8 mouse cellular contexts compared by ENCODE assay signal in genomic region chr11:102317901-102318575, GRCm38 (mm10). TPM values are rescaled to one million over a fixed set of nuclear protein-coding genes. Genes with fewer than 3 reads are reported as not detected.
DNase-seq lines count a peak whose midpoint lies in the region; ATAC-seq lines count a peak whose summit lies in the region.

No protein-coding gene starts in this region.

- ATAC-seq in cerebellum, adult (ENCODE audit: insufficient number of reproducible peaks, low FRiP score, low TSS enrichment), result no peak
- ATAC-seq in forebrain, embryonic 15.5 days (replicated peaks), result peak; percentile 41
- ATAC-seq in hindbrain, embryonic 12.5 days (ENCODE audit: low FRiP score), result peak; percentile 50
- peak; percentile 17; the same call in 1 of the 2 replicates for ATAC-seq in limb, embryonic 12.5 days (ENCODE audit: insufficient number of reproducible peaks, insufficient read depth, low FRiP score, low TSS enrichment, low read depth)
- peak; percentile 51 for ATAC-seq in midbrain, embryonic 13.5 days

- peak overlapping the region; percentile 100 for H3K27ac ChIP-seq in forebrain, embryonic 15.5 days (replicated peaks)
- H3K27ac ChIP-seq in hindbrain, embryonic 12.5 days, result peak overlapping the region; percentile 100
- peak overlapping the region; percentile 100 for H3K27ac ChIP-seq in limb, embryonic 12.5 days
- peak overlapping the region; percentile 100 for H3K27ac ChIP-seq in midbrain, embryonic 13.5 days

- no peaks in the 10 kb centered on the region for H3K27me3 ChIP-seq in forebrain, embryonic 15.5 days
- no peaks in the 10 kb centered on the region for H3K27me3 ChIP-seq in hindbrain, embryonic 12.5 days
- H3K27me3 ChIP-seq in limb, embryonic 12.5 days, result no peaks in the 10 kb centered on the region
- H3K27me3 ChIP-seq in midbrain, embryonic 13.5 days, result no peaks in the 10 kb centered on the region

- H3K4me1 ChIP-seq in forebrain, embryonic 15.5 days, result peaks cover 27% of the 10 kb centered on the region
- H3K4me1 ChIP-seq in hindbrain, embryonic 12.5 days, result peaks cover 22% of the 10 kb centered on the region
- H3K4me1 ChIP-seq in limb, embryonic 12.5 days (replicated peaks), result peaks cover 25% of the 10 kb centered on the region
- peaks cover 30% of the 10 kb centered on the region for H3K4me1 ChIP-seq in midbrain, embryonic 13.5 days (replicated peaks)

- H3K4me3 ChIP-seq in forebrain, embryonic 15.5 days, result peak overlapping the region; percentile 95
- peak overlapping the region; percentile 100 for H3K4me3 ChIP-seq in hindbrain, embryonic 12.5 days
- peak overlapping the region; percentile 100 for H3K4me3 ChIP-seq in limb, embryonic 12.5 days (replicated peaks)
- H3K4me3 ChIP-seq in midbrain, embryonic 13.5 days (replicated peaks), result peak overlapping the region; percentile 99

- no peaks in the 10 kb centered on the region for H3K9me3 ChIP-seq in forebrain, embryonic 15.5 days
- H3K9me3 ChIP-seq in hindbrain, embryonic 12.5 days (replicated peaks), result no peaks in the 10 kb centered on the region
- no peaks in the 10 kb centered on the region for H3K9me3 ChIP-seq in limb, embryonic 12.5 days
- no peaks in the 10 kb centered on the region for H3K9me3 ChIP-seq in midbrain, embryonic 13.5 days

- H3K4me2 ChIP-seq in forebrain, embryonic 15.5 days (replicated peaks), result peak overlapping the region; percentile 88
- peak overlapping the region; percentile 88 for H3K4me2 ChIP-seq in hindbrain, embryonic 12.5 days (replicated peaks)
- H3K4me2 ChIP-seq in limb, embryonic 12.5 days, result peak overlapping the region; percentile 93
- peak overlapping the region; percentile 92 for H3K4me2 ChIP-seq in midbrain, embryonic 13.5 days (replicated peaks)

- WGBS in forebrain, embryonic 15.5 days, result 0% methylated on average over 59 of the region's 77 CpGs
- WGBS in hindbrain, embryonic 12.5 days, result under 1% methylated on average over 38 of the region's 77 CpGs
- WGBS in limb, embryonic 12.5 days, result under 1% methylated on average over 62 of the region's 77 CpGs
- under 1% methylated on average over 48 of the region's 77 CpGs for WGBS in midbrain, embryonic 13.5 days

- H3K9ac ChIP-seq in forebrain, embryonic 15.5 days (replicated peaks), result peak overlapping the region; percentile 99
- peak overlapping the region; percentile 100 for H3K9ac ChIP-seq in hindbrain, embryonic 12.5 days
- H3K9ac ChIP-seq in limb, embryonic 12.5 days (replicated peaks), result peak overlapping the region; percentile 100
- H3K9ac ChIP-seq in midbrain, embryonic 13.5 days (replicated peaks), result peak overlapping the region; percentile 100

- peak; percentile 71 for DNase-seq in cerebellum, adult 11 months
- DNase-seq in c-Kit-negative CD71-positive TER-119-positive erythroid progenitor cells, embryonic 14.5 days (ENCODE audit: low read depth, low spot score), result peak; percentile 48
- peak; percentile 54 to 63 for DNase-seq in spleen, postnatal 14 days (ENCODE audit: low spot score in 2 of 2)

- H3K36me3 ChIP-seq in forebrain, embryonic 15.5 days, result peaks cover 23% of the 10 kb centered on the region
- peaks cover 27% of the 10 kb centered on the region for H3K36me3 ChIP-seq in hindbrain, embryonic 12.5 days
- peaks cover 24% of the 10 kb centered on the region for H3K36me3 ChIP-seq in limb, embryonic 12.5 days
- peaks cover 25% of the 10 kb centered on the region for H3K36me3 ChIP-seq in midbrain, embryonic 13.5 days

RNA-seq across cellular contexts. Expression of gene Ubtf, which starts 1.5 kb away (rescaled TPM):
- 105 and 107 TPM in 2 replicates for polyA plus RNA-seq in forebrain, embryonic 15.5 days (2015; fragmentation: Nextera tagmentation; extraction: Ambion mirVana)
- polyA plus RNA-seq in hindbrain, embryonic 12.5 days (2016; fragmentation: Nextera tagmentation; extraction: Ambion mirVana), result 101 and 111 TPM in 2 replicates
- 101 TPM in 2 replicates for polyA plus RNA-seq in limb, embryonic 12.5 days (2016; fragmentation: Nextera tagmentation; extraction: Ambion mirVana)
- polyA plus RNA-seq in midbrain, embryonic 13.5 days (2015; fragmentation: Nextera tagmentation; extraction: Ambion mirVana), result 85.2 and 90.3 TPM in 2 replicates

RNA-seq across cellular contexts. Expression of gene Atxn7l3, which starts 21.6 kb away (rescaled TPM):
- polyA plus RNA-seq in forebrain, embryonic 15.5 days (2015; fragmentation: Nextera tagmentation; extraction: Ambion mirVana), result 27.6 and 29.5 TPM in 2 replicates
- polyA plus RNA-seq in hindbrain, embryonic 12.5 days (2016; fragmentation: Nextera tagmentation; extraction: Ambion mirVana), result 28.5 and 29.7 TPM in 2 replicates
- polyA plus RNA-seq in limb, embryonic 12.5 days (2016; fragmentation: Nextera tagmentation; extraction: Ambion mirVana), result 22.3 and 22.9 TPM in 2 replicates
- polyA plus RNA-seq in midbrain, embryonic 13.5 days (2015; fragmentation: Nextera tagmentation; extraction: Ambion mirVana), result 28.4 and 30.1 TPM in 2 replicates

RNA-seq across cellular contexts. Expression of gene Tmub2, which starts 33.3 kb away (rescaled TPM):
- polyA plus RNA-seq in forebrain, embryonic 15.5 days (2015; fragmentation: Nextera tagmentation; extraction: Ambion mirVana), result 73.1 and 73.4 TPM in 2 replicates
- 67.9 and 68.4 TPM in 2 replicates for polyA plus RNA-seq in hindbrain, embryonic 12.5 days (2016; fragmentation: Nextera tagmentation; extraction: Ambion mirVana)
- polyA plus RNA-seq in limb, embryonic 12.5 days (2016; fragmentation: Nextera tagmentation; extraction: Ambion mirVana), result 47.4 and 48.9 TPM in 2 replicates
- polyA plus RNA-seq in midbrain, embryonic 13.5 days (2015; fragmentation: Nextera tagmentation; extraction: Ambion mirVana), result 79.0 and 83.4 TPM in 2 replicates

RNA-seq across cellular contexts. Expression of gene Slc4a1, which starts 48.0 kb away (rescaled TPM):
- 1.9 and 2.6 TPM in 2 replicates for polyA plus RNA-seq in forebrain, embryonic 15.5 days (2015; fragmentation: Nextera tagmentation; extraction: Ambion mirVana)
- 30.8 and 33.5 TPM in 2 replicates for polyA plus RNA-seq in hindbrain, embryonic 12.5 days (2016; fragmentation: Nextera tagmentation; extraction: Ambion mirVana)
- polyA plus RNA-seq in limb, embryonic 12.5 days (2016; fragmentation: Nextera tagmentation; extraction: Ambion mirVana), result 22.6 and 25.0 TPM in 2 replicates
- polyA plus RNA-seq in midbrain, embryonic 13.5 days (2015; fragmentation: Nextera tagmentation; extraction: Ambion mirVana), result 4.3 and 4.8 TPM in 2 replicates

RNA-seq across cellular contexts. Expression of gene Asb16, which starts 49.5 kb away (rescaled TPM):
- polyA plus RNA-seq in forebrain, embryonic 15.5 days (2015; fragmentation: Nextera tagmentation; extraction: Ambion mirVana), result not detected in 2 replicates
- polyA plus RNA-seq in hindbrain, embryonic 12.5 days (2016; fragmentation: Nextera tagmentation; extraction: Ambion mirVana), result not detected in 2 replicates
- 0.16 and 0.19 TPM in 2 replicates for polyA plus RNA-seq in limb, embryonic 12.5 days (2016; fragmentation: Nextera tagmentation; extraction: Ambion mirVana)
- polyA plus RNA-seq in midbrain, embryonic 13.5 days (2015; fragmentation: Nextera tagmentation; extraction: Ambion mirVana), result not detected in 2 replicates
